Mouse (Mus musculus): ENCODE results near the gene Tsc22d1.

The Tsc22d1 gene

DNA sequence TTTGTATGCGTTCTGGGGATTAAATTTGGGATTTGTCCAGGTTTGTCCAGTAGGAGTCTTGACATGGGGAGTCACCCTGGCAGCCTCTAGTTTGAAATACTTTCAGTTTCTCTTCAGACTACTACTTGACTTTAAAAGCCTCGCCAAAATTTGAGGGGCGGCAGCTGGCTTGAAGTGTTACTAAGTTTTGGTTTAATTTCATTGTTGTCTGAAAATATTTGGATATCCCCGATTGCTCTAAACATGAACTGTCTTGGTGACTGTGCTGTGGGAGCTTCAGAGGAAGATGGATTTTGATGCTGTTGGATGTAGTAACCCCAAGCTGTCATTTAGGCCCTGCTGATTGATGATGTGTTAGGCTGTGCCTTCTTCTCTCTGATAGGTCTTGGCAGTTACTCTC is 34.2 kb downstream of the Tsc22d1 start:
- no peak for DNase-seq

GRCm38 (mm10) chr14:76451011-76451410 is 36.2 kb downstream of the Tsc22d1 start:
- no peak for DNase-seq

GRCm38 (mm10) chr14:76452751-76453360 is 38.1 kb downstream of the Tsc22d1 start:
- DNase-seq: no peak

DNA sequence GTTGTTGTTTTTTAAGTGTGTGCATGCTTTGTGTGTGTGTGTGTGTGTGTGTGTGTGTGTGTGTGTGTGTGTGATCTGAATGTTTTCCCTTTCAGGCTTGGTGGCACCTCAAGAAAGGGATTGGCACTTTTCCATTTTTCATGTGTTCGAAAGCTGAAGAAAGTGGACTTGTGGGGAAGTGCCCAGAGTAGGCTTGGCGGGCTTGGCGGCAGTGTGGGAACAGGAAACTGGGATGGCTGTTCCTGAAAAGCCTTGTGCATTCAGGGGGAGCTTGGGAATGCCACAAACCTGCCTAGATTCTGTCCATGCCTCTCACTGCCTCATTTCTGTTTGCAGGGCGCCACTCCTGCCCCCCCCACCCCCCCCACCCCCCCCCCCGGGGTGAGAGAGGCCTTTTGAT is 39.9 kb downstream of the Tsc22d1 start:
- no peak for DNase-seq

DNA sequence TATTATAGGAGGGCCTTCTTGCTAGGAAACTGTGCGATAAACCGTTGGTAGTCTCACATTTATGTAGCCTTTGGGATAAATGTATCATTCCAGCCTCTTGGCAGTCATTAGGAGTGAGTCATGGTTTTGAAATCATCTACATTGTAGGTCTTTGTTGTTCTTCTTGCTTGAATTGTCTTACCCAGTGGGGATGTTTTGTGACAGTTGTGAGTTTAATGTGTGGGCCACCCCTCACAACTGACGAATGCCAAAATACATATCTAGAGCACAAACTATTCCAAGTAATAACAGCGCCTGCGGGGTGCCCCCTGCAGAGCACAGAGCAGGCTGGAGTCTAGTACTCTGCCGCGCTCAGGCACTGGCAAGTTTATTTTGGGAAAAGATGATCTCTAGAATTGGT is 40.4 kb downstream of the Tsc22d1 start:
- DNase-seq: no peak

GRCm38 (mm10) chr14:76457696-76458095 is 42.9 kb downstream of the Tsc22d1 start:
- DNase-seq: no peak

- no peak for DNase-seq
These were observed 45.4 kb downstream of the Tsc22d1 start for GRCm38 (mm10) chr14:76460181-76460580.

- no peak for DNase-seq
These were observed 46.5 kb downstream of the Tsc22d1 start for GRCm38 (mm10) chr14:76461182-76461775.

GRCm38 (mm10) chr14:76463414-76464098 is 48.8 kb downstream of the Tsc22d1 start:
- DNase-seq: no peak

GRCm38 (mm10) chr14:76464967-76465366 is 50.2 kb downstream of the Tsc22d1 start:
- no peak for DNase-seq

- peak; percentile 88 for DNase-seq
These were observed 52.0 kb downstream of the Tsc22d1 start for GRCm38 (mm10) chr14:76466641-76467323.

DNA sequence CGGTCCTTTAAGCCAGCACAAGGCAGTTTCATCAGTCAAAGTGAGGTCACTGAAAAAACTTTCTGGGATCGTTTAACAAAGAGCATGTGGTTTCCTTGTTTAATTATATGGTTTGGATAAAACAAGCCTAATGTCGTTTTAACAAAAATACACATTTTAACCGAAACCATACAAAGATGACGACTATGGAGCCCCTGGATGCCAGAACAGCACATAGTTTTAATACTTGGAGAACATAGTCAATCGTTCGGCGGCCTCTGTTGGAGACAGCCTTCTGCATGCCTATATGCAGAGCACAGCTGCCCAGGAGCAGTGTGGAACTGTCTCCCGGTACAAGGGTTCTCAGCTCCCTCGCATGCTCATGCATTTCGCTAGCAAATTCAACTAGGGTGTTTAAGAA is 53.2 kb downstream of the Tsc22d1 start:
- DNase-seq: no peak

- DNase-seq: no peak
These were observed 56.5 kb downstream of the Tsc22d1 start for GRCm38 (mm10) chr14:76471301-76471700.

DNA sequence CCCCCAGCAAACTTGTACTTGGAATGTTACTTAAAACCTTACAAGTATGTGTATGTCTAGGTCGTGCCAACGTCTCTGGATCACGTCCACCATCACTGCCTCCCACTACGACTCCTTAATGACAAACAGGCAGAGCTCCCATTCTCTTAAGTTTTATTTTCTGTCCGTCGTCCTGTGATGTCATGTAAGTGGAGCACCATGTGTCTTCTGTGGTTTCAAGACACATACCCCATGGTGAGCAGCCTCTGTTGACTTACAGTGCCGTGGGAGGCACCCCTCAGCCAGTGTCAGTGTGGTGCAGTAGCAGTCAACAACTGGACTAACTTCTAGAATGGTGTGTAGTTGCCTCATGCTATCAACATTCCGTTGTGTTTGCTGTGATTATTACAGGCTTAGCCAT is 57.7 kb downstream of the Tsc22d1 start:
- DNase-seq: no peak

DNA sequence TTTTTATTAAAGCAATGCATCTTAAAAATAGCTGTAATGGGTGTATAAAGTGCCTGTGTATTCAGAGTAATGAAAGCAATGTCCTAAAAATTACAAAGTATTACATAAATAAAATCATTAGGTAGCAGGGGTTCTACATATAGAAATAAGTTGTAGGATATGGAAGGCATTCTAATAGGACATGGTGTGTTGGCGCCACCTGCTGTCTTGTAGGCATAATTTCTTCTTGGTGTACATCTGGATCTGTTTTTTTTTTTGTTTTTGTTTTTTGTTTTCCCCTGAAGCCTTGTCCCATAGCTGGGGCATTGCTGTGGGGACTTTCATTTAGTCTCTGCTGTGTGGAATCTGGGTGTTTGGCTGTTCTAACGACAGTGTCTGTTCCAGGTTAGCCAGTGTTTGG is 58.6 kb downstream of the Tsc22d1 start:
- DNase-seq: peak; percentile 78

DNA sequence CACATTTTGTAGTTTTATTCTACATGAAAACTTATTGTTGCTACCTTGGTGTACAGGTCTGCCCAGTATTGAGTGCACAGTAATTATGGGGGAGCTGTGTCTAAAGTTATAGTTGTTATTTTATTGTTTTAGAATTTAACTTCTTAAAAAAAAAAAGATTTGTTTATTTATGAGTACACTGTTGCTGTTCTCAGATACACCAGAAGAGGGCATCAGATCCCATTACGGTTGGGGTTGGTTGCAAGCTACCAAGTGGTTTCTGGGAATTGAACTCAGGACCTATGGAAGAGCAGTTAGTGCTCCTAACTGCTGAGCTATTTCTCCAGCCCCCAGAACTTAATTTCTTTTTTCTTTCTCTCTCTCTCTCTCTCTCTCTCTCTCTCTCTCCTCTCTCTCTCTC is 59.4 kb downstream of the Tsc22d1 start:
- DNase-seq: no peak

DNA sequence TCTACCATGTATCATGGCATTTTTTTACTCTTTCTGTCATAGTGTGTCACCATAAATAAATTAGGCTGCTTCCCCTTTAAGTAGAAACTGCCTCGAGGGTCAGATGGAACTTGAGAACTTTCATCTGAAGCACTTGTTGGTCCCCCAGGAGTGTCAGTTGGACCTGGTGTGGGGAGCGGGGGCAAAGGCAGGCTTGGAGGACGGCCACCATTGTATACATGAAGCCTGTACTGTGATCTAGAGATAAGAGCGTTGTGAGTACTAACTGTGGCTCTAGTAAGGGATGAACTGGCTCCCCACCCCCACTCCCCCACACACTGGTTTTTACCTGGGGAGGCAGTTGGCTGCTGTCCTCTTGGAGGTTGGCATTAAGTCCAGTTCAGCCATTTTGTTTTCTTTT is 62.0 kb downstream of the Tsc22d1 start:
- no peak for DNase-seq

DNA sequence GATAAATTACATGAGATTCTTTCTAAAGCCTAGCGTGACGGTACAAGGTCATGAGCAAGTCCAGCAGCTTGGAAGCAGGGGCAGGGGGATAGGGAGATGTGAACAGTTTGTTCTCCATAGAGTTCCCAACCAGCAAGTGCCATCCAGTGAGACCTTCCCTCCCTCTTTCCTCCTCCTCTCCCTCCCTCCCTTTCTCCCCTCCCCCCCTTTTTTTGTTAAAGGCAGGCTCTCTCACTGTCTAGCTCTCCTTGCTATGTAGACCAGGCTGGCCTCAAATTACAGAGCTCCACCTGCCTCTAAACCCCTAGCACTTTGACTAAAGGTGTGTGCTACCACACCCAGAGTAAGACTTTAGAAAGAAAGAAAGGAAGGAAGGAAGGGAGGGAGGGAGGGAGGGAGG is 63.3 kb downstream of the Tsc22d1 start:
- no peak for DNase-seq

- DNase-seq: no peak
These were observed 63.9 kb downstream of the Tsc22d1 start for GRCm38 (mm10) chr14:76478616-76479015.

GRCm38 (mm10) chr14:76479867-76480266 is 65.1 kb downstream of the Tsc22d1 start:
- peak; percentile 59 for DNase-seq

DNA sequence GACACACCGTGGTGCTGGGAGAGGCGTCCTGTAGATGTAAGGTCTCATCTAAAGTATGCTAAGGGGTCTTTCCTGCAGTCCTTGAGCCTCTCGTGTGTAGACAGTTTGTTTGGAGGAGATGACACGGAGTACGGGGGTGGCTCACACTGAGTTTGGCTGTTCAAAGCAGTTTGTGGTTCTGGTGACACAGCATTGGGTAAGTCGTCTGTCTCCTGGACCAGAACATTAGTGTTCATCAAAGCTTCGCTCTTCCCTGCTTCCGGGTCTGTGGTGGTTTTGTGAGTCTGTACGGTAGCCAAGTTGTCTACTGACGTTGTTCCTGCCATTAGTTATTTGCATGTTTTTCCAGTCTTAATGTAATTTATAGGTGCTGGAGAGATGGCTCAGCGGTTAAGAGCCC is 65.7 kb downstream of the Tsc22d1 start:
- no peak for DNase-seq

DNA sequence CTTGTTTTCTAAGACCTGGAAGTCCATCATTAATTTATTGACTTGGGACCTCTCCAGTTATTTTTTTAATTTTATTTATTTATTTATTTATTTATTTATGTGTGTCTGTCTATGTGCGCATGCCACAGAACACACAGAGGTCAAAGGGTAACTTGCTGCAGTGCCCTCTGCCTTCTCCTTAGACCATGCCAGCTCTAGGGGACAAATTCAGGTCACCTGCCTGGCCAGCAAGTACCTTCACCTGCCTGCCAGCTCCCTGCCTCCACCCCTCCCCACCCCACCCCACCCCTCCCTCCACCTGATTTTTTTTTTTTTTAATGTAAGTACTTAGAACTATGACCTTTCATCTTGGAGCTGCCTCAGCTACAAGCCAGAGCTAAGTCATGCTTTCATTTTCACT is 68.9 kb downstream of the Tsc22d1 start:
- DNase-seq: no peak

DNA sequence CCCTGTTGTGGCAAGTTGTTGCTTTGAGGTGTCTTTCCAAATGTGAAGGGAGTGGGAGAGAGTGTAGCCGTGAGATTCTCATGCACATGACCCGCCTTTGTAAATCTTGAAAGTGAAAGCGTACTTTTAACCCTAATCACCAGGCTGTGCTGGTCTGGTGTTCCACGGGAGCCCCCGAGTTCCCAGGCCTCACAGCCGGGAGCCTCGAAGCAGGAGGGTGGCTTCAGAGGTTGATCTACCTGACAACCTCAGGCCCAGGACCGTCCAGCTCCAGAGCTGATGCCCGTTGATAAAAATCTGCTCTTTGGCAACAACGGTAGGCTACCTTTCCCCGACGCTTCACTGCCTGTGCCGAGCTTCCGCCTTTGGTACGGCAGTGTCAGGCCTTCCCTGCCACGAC is 72.8 kb downstream of the Tsc22d1 start:
- DNase-seq: no peak

Measured in retina, postnatal 1 day (tissue).